Mouse (Mus musculus) limb, embryonic 10.5 days (tissue): ENCODE data around the gene Tssk1. TPM values are rescaled to one million over a fixed set of nuclear protein-coding genes. Genes with fewer than 3 reads are reported as not detected.

Experiments
- DNase-seq: peaks from one replicate; pipeline ENCODE4 v3.0.0-alpha.2; 2017; ENCODE audit warnings: low spot score
- H3K27ac ChIP-seq: fragments of 300-500 bp; sonication (generic); 2 replicates; pipeline ENCODE4 v1.5.1; 2016; ENCODE audit warnings: mild to moderate bottlenecking
- H3K27me3 ChIP-seq: fragments of 300-500 bp; sonication (generic); 2 replicates; pipeline ENCODE4 v1.6.1; 2016; ENCODE audit warnings: low read depth, mild to moderate bottlenecking; ENCODE audit not compliant: poor library complexity, severe bottlenecking
- H3K36me3 ChIP-seq: fragments of 300-500 bp; sonication (generic); 2 replicates; pipeline ENCODE4 v1.6.1; 2016; ENCODE audit warnings: mild to moderate bottlenecking, moderate library complexity
- H3K4me1 ChIP-seq: fragments of 300-500 bp; sonication (generic); 2 replicates; pipeline ENCODE4 v1.6.1; 2016
- H3K4me3 ChIP-seq: fragments of 300-500 bp; sonication (generic); 2 replicates; pipeline ENCODE4 v1.5.1; 2016; ENCODE audit warnings: mild to moderate bottlenecking, moderate library complexity
- H3K9me3 ChIP-seq: fragments of 300-500 bp; sonication (generic); replicated peaks from 2 replicates; pipeline ENCODE4 v1.6.1; 2016; ENCODE audit warnings: mild to moderate bottlenecking
- WGBS: fragments of 180-500 bp; shearing (Covaris S2); methylation state at CpG from one replicate; pipeline ENCODE4 v1.1.7; 2016; 5-methylcytosine and 5-hydroxymethylcytosine counted together
- polyA plus RNA-seq: library from polyadenylated mRNA; unstranded; fragments of >200 nt; fragmentation: Nextera tagmentation; extraction: Ambion mirVana; gene quantifications from 2 replicates; pipeline ENCODE4 v1.2.1, GENCODE M21; 2016

Tssk1 gene
- polyA plus RNA-seq, 1 experiment from 2014 or later = 0.04 TPM

- 0 out of 2 replicates have a peak, but pooled peaks cover 2% of the 10 kb centered on the region for H3K4me1 ChIP-seq
- no peaks in the 10 kb centered on the region for H3K9me3 ChIP-seq
- DNase-seq = no peak
- WGBS = 65% methylated on average over 3 of the region's 3 CpGs
- no peaks in the 10 kb centered on the region for H3K36me3 ChIP-seq
- H3K27me3 ChIP-seq = peaks cover 15% of the 10 kb centered on the region
- H3K27ac ChIP-seq = no peak overlapping the region
- no peak overlapping the region for H3K4me3 ChIP-seq
Measured at GRCm38 (mm10) chr16:17934445-17934910, 40.5 kb downstream of the Tssk1 start.

- Histone ChIP-seq H3K27me3 (peaks cover 15% of the 10 kb centered on the region), H3K27ac (no peak overlapping the region), H3K4me1 (0 out of 2 replicates have a peak, but pooled peaks cover 2% of the 10 kb centered on the region), H3K9me3 (no peaks in the 10 kb centered on the region), H3K36me3 (no peaks in the 10 kb centered on the region), H3K4me3 (no peak overlapping the region)
- DNase-seq = no peak
- WGBS = 83% methylated on average over 10 of the region's 10 CpGs
Measured at GRCm38 (mm10) chr16:17936776-17937175, 42.8 kb downstream of the Tssk1 start.

- Histone ChIP-seq H3K36me3 (no peaks in the 10 kb centered on the region), H3K4me1 (0 out of 2 replicates have a peak, but pooled peaks cover 2% of the 10 kb centered on the region), H3K27ac (no peak overlapping the region), H3K9me3 (no peaks in the 10 kb centered on the region), H3K4me3 (no peak overlapping the region), H3K27me3 (peaks cover 15% of the 10 kb centered on the region)
- WGBS = 81% methylated on average over 7 of the region's 7 CpGs
- DNase-seq = no peak
Measured at GRCm38 (mm10) chr16:17938187-17938586, 44.2 kb downstream of the Tssk1 start.

DNA sequence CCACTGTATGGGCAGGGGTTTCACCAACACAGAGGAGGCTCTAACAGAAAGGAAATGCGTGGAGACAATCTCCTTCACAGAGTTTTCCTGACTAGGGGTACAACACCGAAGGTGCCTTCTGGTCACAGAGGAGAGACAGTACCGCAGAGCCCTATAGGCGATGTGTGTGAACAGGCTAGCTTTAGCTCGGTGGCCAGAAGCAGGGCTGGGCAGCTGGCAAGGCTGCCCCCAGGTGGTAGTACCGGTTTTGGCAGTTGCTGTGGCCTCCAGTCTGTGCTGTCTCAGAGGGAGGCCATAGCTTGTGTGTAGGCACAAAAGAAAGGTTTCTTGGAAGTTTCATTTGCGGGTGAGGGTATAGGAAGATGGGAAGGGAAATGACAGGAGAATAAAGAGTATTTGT lies 44.8 kb downstream of the Tssk1 start:
- peak; percentile 73 for DNase-seq
- H3K36me3 ChIP-seq = no peaks in the 10 kb centered on the region
- no peak overlapping the region for H3K4me3 ChIP-seq
- no peaks in the 10 kb centered on the region for H3K9me3 ChIP-seq
- H3K4me1 ChIP-seq = 0 out of 2 replicates have a peak, but pooled peaks cover 2% of the 10 kb centered on the region
- H3K27me3 ChIP-seq = peaks cover 15% of the 10 kb centered on the region
- no peak overlapping the region for H3K27ac ChIP-seq
- WGBS = 10% methylated on average over 7 of the region's 7 CpGs

DNA sequence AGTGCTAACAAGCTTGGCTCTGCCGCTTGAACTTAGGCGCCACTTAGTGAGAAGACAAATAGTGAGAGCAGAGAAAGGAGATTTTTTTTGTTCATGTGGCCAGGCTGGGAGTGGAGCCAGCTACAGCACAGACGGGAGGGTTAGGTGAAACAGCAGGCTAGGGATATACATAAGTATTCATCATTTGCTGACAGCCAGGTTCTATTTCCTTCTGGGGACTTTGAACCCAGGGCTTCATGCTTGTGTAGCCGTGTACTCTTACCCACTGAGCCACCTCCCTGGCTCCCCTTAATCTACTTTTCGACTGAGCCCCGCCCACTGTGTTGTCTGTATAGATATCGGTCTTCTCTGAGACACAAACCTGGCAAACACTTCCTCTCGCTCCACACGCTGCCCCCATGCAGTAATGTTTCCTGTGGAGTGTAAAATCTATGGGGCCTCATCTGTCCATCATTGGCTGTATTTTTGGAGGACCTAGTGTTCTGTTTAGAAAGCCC lies 45.3 kb downstream of the Tssk1 start:
- Histone ChIP-seq H3K27ac (no peak overlapping the region), H3K4me3 (no peak overlapping the region), H3K9me3 (no peaks in the 10 kb centered on the region), H3K27me3 (peaks cover 15% of the 10 kb centered on the region), H3K4me1 (0 out of 2 replicates have a peak, but pooled peaks cover 2% of the 10 kb centered on the region), H3K36me3 (no peaks in the 10 kb centered on the region)
- WGBS = 75% methylated on average over 9 of the region's 9 CpGs
- DNase-seq = no peak

- Histone ChIP-seq H3K4me3 (no peak overlapping the region), H3K27me3 (no peaks in the 10 kb centered on the region), H3K4me1 (0 out of 2 replicates have a peak, but pooled peaks cover 2% of the 10 kb centered on the region), H3K9me3 (no peaks in the 10 kb centered on the region), H3K27ac (no peak overlapping the region), H3K36me3 (no peaks in the 10 kb centered on the region)
- DNase-seq = no peak
- WGBS = 71% methylated on average over 8 of the region's 8 CpGs
Measured at GRCm38 (mm10) chr16:17943466-17943865, 49.4 kb downstream of the Tssk1 start.

DNA sequence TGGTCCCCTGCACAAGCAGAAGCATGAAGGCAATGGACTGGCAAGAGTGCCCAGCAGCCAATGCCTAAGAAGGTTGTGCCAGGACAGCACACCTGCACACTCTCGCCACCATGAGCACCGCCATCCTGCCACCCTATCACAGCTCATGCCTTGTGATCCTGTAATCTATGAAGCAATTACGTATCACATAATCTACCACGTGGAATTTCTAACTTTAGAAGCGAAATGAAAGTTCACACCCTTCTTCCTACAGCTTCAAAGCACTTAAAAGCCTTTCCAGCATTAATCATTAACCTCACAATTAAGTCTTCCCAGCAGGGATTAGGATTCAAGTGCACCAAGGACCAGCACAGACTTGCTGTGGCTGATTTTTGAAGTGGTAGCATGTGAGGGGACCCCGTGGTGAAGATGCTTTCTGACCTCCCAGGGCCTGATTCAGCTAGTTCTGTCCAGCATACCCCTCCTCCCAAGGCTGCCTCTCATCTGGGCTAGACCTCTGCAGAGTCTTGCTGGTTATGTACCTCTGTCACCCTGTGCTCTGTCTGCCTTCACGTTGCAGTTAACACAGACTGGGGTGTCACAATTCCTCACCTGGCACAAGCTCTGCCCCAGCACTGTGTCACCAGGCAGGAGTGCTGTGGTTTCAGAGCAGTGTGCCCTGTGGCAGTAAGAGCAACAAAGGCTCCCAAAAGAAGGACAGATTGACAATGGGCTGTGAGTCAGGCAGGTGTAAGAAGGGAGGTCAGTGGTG lies 51.2 kb downstream of the Tssk1 start:
- no peaks in the 10 kb centered on the region for H3K36me3 ChIP-seq
- DNase-seq = no peak
- WGBS = 63% methylated on average over 7 of the region's 7 CpGs

More for the DNA sequence above, 51.2 kb downstream of the Tssk1 start:
- Histone ChIP-seq H3K27ac (no peak overlapping the region), H3K9me3 (no peaks in the 10 kb centered on the region), H3K4me3 (no peak overlapping the region), H3K27me3 (no peaks in the 10 kb centered on the region), H3K4me1 (no peaks in the 10 kb centered on the region)

Other genes with a start within 250 kb of the Tssk1 start
- 6.0 and 8.7 TPM in 2 replicates for gene Ccdc74a, start 247.8 kb upstream of the Tssk1 start, polyA plus RNA-seq
- 53.2 and 55.1 TPM in 2 replicates for gene Med15, start 161.3 kb upstream of the Tssk1 start, polyA plus RNA-seq
- 70.4 and 81.3 TPM in 2 replicates for gene Klhl22, start 134.6 kb upstream of the Tssk1 start, polyA plus RNA-seq
- 16.8 and 24.5 TPM in 2 replicates for gene Scarf2, start 96.9 kb upstream of the Tssk1 start, polyA plus RNA-seq
- 0.55 and 0.61 TPM in 2 replicates for gene B830017H08Rik, start 61.1 kb upstream of the Tssk1 start, polyA plus RNA-seq
- 2.5 and 3.4 TPM in 2 replicates for gene Car15, start 55.9 kb upstream of the Tssk1 start, polyA plus RNA-seq
- 0.34 and 0.44 TPM in 2 replicates for gene Gm20518, start 2.6 kb upstream of the Tssk1 start, polyA plus RNA-seq
- 100 and 116 TPM in 2 replicates for gene Dgcr2, start 4.3 kb downstream of the Tssk1 start, polyA plus RNA-seq
- gene Tssk2, start 4.4 kb downstream of the Tssk1 start, polyA plus RNA-seq = not detected in 2 replicates
- 56.0 and 63.4 TPM in 2 replicates for gene Ess2, start 17.1 kb downstream of the Tssk1 start, polyA plus RNA-seq
- 0.13 TPM in 1 of 2 replicates, not detected in the other for gene Gsc2, start 20.8 kb downstream of the Tssk1 start, polyA plus RNA-seq
- gene Slc25a1, start 34.0 kb downstream of the Tssk1 start, polyA plus RNA-seq = 94.2 and 103 TPM in 2 replicates
- gene Vpreb2, start 86.2 kb downstream of the Tssk1 start, polyA plus RNA-seq = not detected in 2 replicates
- gene Dgcr6, start 158.6 kb downstream of the Tssk1 start, polyA plus RNA-seq = 160 and 168 TPM in 2 replicates
- gene Prodh, start 196.0 kb downstream of the Tssk1 start, polyA plus RNA-seq = 16.6 and 19.4 TPM in 2 replicates
- gene Rtn4r, start 233.4 kb downstream of the Tssk1 start, polyA plus RNA-seq = 1.3 and 3.8 TPM in 2 replicates